Mouse (Mus musculus) kidney, adult 2 months (tissue): ENCODE measurements around the gene Hdhd5. TPM values are rescaled to one million over a fixed set of nuclear protein-coding genes. Genes with fewer than 3 reads are reported as not detected.

Experiments
- DNase-seq: peaks from one replicate; pipeline ENCODE4 v3.0.0; 2021
- H3K27ac ChIP-seq: fragments of 200-500 bp; 2 replicates; pipeline ENCODE4 v1.5.1; 2012; ENCODE audit warnings: low read depth, low read length, control low read depth, inconsistent platforms; ENCODE audit not compliant: insufficient read depth
- H3K27me3 ChIP-seq: fragments of 200-500 bp; replicated peaks from 2 replicates; pipeline ENCODE4 v1.6.1; 2012; ENCODE audit warnings: mild to moderate bottlenecking, moderate library complexity, low read length, inconsistent platforms; ENCODE audit not compliant: control insufficient read depth, insufficient read depth
- H3K36me3 ChIP-seq: fragments of 200-500 bp; 2 replicates; pipeline ENCODE4 v1.6.1; 2012; ENCODE audit warnings: mild to moderate bottlenecking, moderate library complexity, low read length, inconsistent platforms; ENCODE audit not compliant: control insufficient read depth, insufficient read depth
- H3K4me1 ChIP-seq: fragments of 200-500 bp; 2 replicates; pipeline ENCODE4 v1.6.1; 2011; ENCODE audit warnings: low read length; ENCODE audit not compliant: control insufficient read depth, insufficient read depth
- H3K4me3 ChIP-seq: fragments of 200-500 bp; 2 replicates; pipeline ENCODE4 v1.5.1; 2011; ENCODE audit warnings: mild to moderate bottlenecking, low read depth, low read length, control low read depth; ENCODE audit not compliant: insufficient read depth
- CTCF ChIP-seq: fragments of 200-500 bp; conservative IDR thresholded peaks from 2 replicates; pipeline ENCODE4 v1.5.1; 2011; ENCODE audit warnings: low read depth, mild to moderate bottlenecking, control low read depth, low read length, moderate library complexity, mixed read lengths; ENCODE audit not compliant: insufficient read depth, insufficient read length
- POLR2A ChIP-seq: fragments of 200-500 bp; IDR thresholded peaks from one replicate; pipeline ENCODE4 v1.6.1; 2011; ENCODE audit warnings: low read depth, low read length, control low read depth
- WGBS: fragments of 180-500 bp; shearing (Covaris S2); methylation state at CpG from one replicate; pipeline ENCODE4 v1.1.7; 2018; 5-methylcytosine and 5-hydroxymethylcytosine counted together
- polyA plus RNA-seq: library from polyadenylated mRNA; depleted of rRNA; stranded (reverse); fragments of >200 nt; gene quantifications from 2 replicates; pipeline ENCODE4 v1.2.3, GENCODE M21; 2012; rRNA removed

Hdhd5 gene
- polyA plus RNA-seq = 36.0 and 36.1 TPM in 2 replicates

GRCm38 (mm10) chr6:120531020-120531965 lies at the start of gene Hdhd5:
Gene Hdhd5 (minus strand): TSS chr6:120531319.
- Histone ChIP-seq H3K27me3 (no peaks in the 10 kb centered on the region), H3K4me3 (peak within 1 kb of the TSS; percentile 92), H3K27ac (peak within 1 kb of the TSS; percentile 93), H3K36me3 (no peaks in the 10 kb centered on the region), H3K4me1 (peaks cover 4% of the 10 kb centered on the region; the same call in 1 of the 2 replicates)
- TF ChIP-seq POLR2A (peak; percentile 55), CTCF (no peak)
- WGBS = under 1% methylated on average over 75 of the region's 75 CpGs
- peak; percentile 95 for DNase-seq

- no peak overlapping the region for H3K27ac ChIP-seq
- peaks cover 9% of the 10 kb centered on the region; the same call in 1 of the 2 replicates for H3K4me1 ChIP-seq
- no peak overlapping the region for H3K4me3 ChIP-seq
- 15% methylated on average over 1 of the region's 1 CpGs for WGBS
- no peaks in the 10 kb centered on the region for H3K36me3 ChIP-seq
- no peak for TF ChIP-seq POLR2A
- no peak for TF ChIP-seq CTCF
- DNase-seq = no peak
- H3K27me3 ChIP-seq = no peaks in the 10 kb centered on the region
Observed at GRCm38 (mm10) chr6:120580713-120581015, 49.5 kb upstream of the Hdhd5 start.

- H3K36me3 ChIP-seq = no peaks in the 10 kb centered on the region
- peak overlapping the region; percentile 7; the same call in 1 of the 2 replicates for H3K27ac ChIP-seq
- no peaks in the 10 kb centered on the region for H3K27me3 ChIP-seq
- DNase-seq = peak; percentile 59
- peak overlapping the region; percentile 47 for H3K4me3 ChIP-seq
- under 1% methylated on average over 23 of the region's 23 CpGs for WGBS
- no peak for TF ChIP-seq POLR2A
- TF ChIP-seq CTCF = peak; percentile 25; the same call in 1 of the 2 replicates
- peaks cover 9% of the 10 kb centered on the region; the same call in 1 of the 2 replicates for H3K4me1 ChIP-seq
Observed at GRCm38 (mm10) chr6:120579831-120580712, 49.0 kb upstream of the Hdhd5 start.

GRCm38 (mm10) chr6:120579110-120579830 lies 48.2 kb upstream of the Hdhd5 start:
- TF ChIP-seq CTCF (no peak), POLR2A (no peak)
- H3K4me1 ChIP-seq = peaks cover 9% of the 10 kb centered on the region; the same call in 1 of the 2 replicates
- no peaks in the 10 kb centered on the region for H3K27me3 ChIP-seq
- peak overlapping the region; percentile 47 for H3K4me3 ChIP-seq
- WGBS = 9% methylated on average over 21 of the region's 21 CpGs
- DNase-seq = peak; percentile 88
- no peaks in the 10 kb centered on the region for H3K36me3 ChIP-seq
- H3K27ac ChIP-seq = peak overlapping the region; percentile 33; the same call in 1 of the 2 replicates

- Histone ChIP-seq H3K4me3 (no peak overlapping the region), H3K36me3 (no peaks in the 10 kb centered on the region), H3K27ac (no peak overlapping the region), H3K27me3 (no peaks in the 10 kb centered on the region), H3K4me1 (peaks cover 9% of the 10 kb centered on the region; the same call in 1 of the 2 replicates)
- 71% methylated on average over 5 of the region's 5 CpGs for WGBS
- TF ChIP-seq POLR2A = no peak
- no peak for TF ChIP-seq CTCF
- no peak for DNase-seq
Observed at GRCm38 (mm10) chr6:120578471-120578870, 47.4 kb upstream of the Hdhd5 start.

GRCm38 (mm10) chr6:120572372-120572771 lies 41.3 kb upstream of the Hdhd5 start:
- DNase-seq = no peak
- no peaks in the 10 kb centered on the region for H3K36me3 ChIP-seq
- H3K4me3 ChIP-seq = no peak overlapping the region
- no peak overlapping the region for H3K27ac ChIP-seq
- 53% methylated on average over 1 of the region's 1 CpGs for WGBS
- H3K27me3 ChIP-seq = no peaks in the 10 kb centered on the region
- no peak for TF ChIP-seq POLR2A
- TF ChIP-seq CTCF = no peak
- H3K4me1 ChIP-seq = no peaks in the 10 kb centered on the region
